Mouse (Mus musculus): ENCODE results near the gene Rarres2.

DNA sequence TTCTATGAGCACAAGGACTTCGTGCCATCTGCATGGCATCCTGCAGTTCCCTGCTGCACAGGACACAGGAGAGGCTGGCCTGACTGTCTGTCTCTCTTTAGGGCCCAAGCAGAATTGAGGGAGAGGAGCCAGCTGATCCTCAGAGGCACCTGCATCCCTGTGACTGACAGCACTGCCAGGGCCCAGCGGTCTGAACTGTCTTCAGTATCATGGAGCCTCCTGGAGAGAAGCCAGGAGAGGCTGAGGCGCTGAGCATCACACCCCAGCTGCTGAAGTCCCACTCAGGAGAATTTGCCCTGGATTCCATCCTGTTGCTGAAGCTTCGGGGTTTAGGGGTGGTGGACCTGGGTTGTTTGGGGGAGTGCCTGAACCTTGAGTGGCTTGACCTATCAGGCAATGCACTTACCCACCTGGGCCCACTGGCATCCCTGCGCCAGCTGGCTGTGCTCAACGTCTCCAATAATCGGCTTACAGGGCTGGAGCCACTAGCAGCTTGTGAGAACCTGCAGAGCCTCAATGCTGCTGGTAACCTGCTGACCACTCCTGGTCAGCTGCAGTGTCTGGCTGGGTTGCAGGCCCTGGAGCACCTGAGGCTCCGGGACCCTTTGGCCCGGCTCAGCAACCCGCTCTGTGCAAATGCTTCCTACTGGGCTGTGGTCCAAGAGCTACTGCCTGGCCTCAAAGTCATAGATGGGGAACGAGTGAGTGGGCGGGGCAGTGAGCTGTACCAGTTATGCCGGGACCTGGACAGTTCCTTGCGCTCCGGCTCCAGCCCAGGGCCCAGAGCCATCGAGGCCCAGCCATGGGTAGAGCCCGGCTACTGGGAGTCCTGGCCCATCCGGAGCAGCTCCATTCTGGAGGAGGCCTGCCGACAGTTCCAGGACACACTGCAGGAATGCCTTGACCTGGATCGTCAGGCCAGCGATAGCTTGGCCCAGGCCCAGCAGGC, 4.3 kb downstream of the Rarres2 start:
- TF ChIP-seq CTCF (IDR thresholded peaks at IDR 0.05; ENCODE audit: low read depth), result no peak
- TF ChIP-seq EP300 (IDR thresholded peaks at IDR 0.05; ENCODE audit: low read depth), result no peak
